Mouse (Mus musculus): ENCODE measurements around the gene Gper1. TPM values are rescaled to one million over a fixed set of nuclear protein-coding genes. Genes with fewer than 3 reads are reported as not detected.

The Gper1 gene
- polyA plus RNA-seq, 1 experiment: not detected

- TF ChIP-seq GATA1 (IDR thresholded peaks at IDR 0.05; ENCODE audit: low read length): no peak
These were observed 35.4 kb upstream of the Gper1 start for GRCm38 (mm10) chr5:139387329-139388194.

- no peak for TF ChIP-seq GATA1 (IDR thresholded peaks at IDR 0.05; ENCODE audit: low read length)
These were observed 34.8 kb upstream of the Gper1 start for GRCm38 (mm10) chr5:139388195-139388570.

GRCm38 (mm10) chr5:139388694-139389675 is 34.0 kb upstream of the Gper1 start:
- TF ChIP-seq GATA1 (IDR thresholded peaks at IDR 0.05; ENCODE audit: low read length): peak; percentile 43

- no peak for TF ChIP-seq GATA1 (IDR thresholded peaks at IDR 0.05; ENCODE audit: low read length)
These were observed 33.3 kb upstream of the Gper1 start for GRCm38 (mm10) chr5:139389676-139390061.

GRCm38 (mm10) chr5:139391309-139391990 is 31.5 kb upstream of the Gper1 start:
- TF ChIP-seq GATA1 (IDR thresholded peaks at IDR 0.05; ENCODE audit: low read length): no peak

GRCm38 (mm10) chr5:139392219-139393196 is 30.4 kb upstream of the Gper1 start:
- TF ChIP-seq GATA1 (IDR thresholded peaks at IDR 0.05; ENCODE audit: low read length): no peak

- TF ChIP-seq GATA1 (IDR thresholded peaks at IDR 0.05; ENCODE audit: low read length): no peak
These were observed 29.8 kb upstream of the Gper1 start for GRCm38 (mm10) chr5:139393197-139393588.

GRCm38 (mm10) chr5:139394399-139394798 is 28.6 kb upstream of the Gper1 start:
- no peak for TF ChIP-seq GATA1 (IDR thresholded peaks at IDR 0.05; ENCODE audit: low read length)

- no peak for TF ChIP-seq GATA1 (IDR thresholded peaks at IDR 0.05; ENCODE audit: low read length)
These were observed 27.4 kb upstream of the Gper1 start for GRCm38 (mm10) chr5:139395528-139395927.

GRCm38 (mm10) chr5:139397359-139397916 is 25.5 kb upstream of the Gper1 start:
- no peak for TF ChIP-seq GATA1 (IDR thresholded peaks at IDR 0.05; ENCODE audit: low read length)

GRCm38 (mm10) chr5:139397959-139398753 is 24.8 kb upstream of the Gper1 start:
- TF ChIP-seq GATA1 (IDR thresholded peaks at IDR 0.05; ENCODE audit: low read length): no peak

GRCm38 (mm10) chr5:139398786-139399185 is 24.2 kb upstream of the Gper1 start:
- no peak for TF ChIP-seq GATA1 (IDR thresholded peaks at IDR 0.05; ENCODE audit: low read length)

GRCm38 (mm10) chr5:139399991-139400390 is 23.0 kb upstream of the Gper1 start:
- TF ChIP-seq GATA1 (IDR thresholded peaks at IDR 0.05; ENCODE audit: low read length): no peak

Data from G1E-ER4 (cell line).